Mouse (Mus musculus) erythroblast, embryonic 14.5 days (primary cell): ENCODE results near the gene Mcm3.

ENCODE experiments used
- GATA1 ChIP-seq: IDR thresholded peaks from 2 replicates; pipeline ENCODE4 v1.6.1; 2012; ENCODE audit warnings: low read length, inconsistent platforms, mixed read lengths
- TAL1 ChIP-seq: IDR thresholded peaks from 3 replicates; pipeline ENCODE4 v1.6.1; 2012; ENCODE audit warnings: low read length, inconsistent platforms, mixed read lengths

DNA sequence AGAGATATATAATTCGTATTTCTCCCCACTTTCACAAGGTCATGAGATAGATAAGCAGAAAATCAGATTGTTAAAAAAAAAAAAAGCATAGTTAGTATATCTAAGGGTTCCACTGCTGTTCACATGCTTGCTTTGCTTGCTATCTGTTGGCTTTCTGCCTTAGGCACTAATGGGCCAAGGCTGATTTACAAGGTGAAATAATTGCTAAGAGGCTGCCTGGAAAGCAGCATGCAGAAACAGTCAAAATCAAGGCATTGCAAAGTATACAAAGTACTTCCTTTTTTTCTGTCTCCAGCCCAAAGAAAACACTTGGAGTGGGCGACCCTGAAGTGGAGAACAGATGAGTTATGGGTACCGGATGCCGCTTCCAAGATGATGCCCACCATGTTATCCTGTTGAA lies 847 bp upstream of the Mcm3 start:
- TF ChIP-seq GATA1 (no peak), TAL1 (no peak)
